Mouse (Mus musculus) bone marrow, adult 2 months (tissue): Measurements from ENCODE around the gene Zfp276. TPM values are rescaled to one million over a fixed set of nuclear protein-coding genes. Genes with fewer than 3 reads are reported as not detected.
"Not testable (repeated sequence)": the region's sequence is repeated elsewhere in the genome, so short reads cannot be mapped to it uniquely, and the experiment has no call there.

ENCODE experiments used
- H3K27ac ChIP-seq: fragments of 200-500 bp; 2 replicates; pipeline ENCODE4 v1.5.1; 2012; ENCODE audit warnings: low read depth, mild to moderate bottlenecking, control low read depth, inconsistent platforms, low read length; ENCODE audit not compliant: control insufficient read depth, poor library complexity, insufficient read depth
- H3K4me1 ChIP-seq: fragments of 200-500 bp; 2 replicates; pipeline ENCODE4 v1.6.1; 2011; ENCODE audit warnings: low read length; ENCODE audit not compliant: control insufficient read depth, insufficient read depth
- H3K4me3 ChIP-seq: fragments of 200-500 bp; replicated peaks from 2 replicates; pipeline ENCODE3; 2011; ENCODE audit warnings: mild to moderate bottlenecking, low read depth, low read length, control low read depth; ENCODE audit not compliant: control insufficient read depth
- CTCF ChIP-seq: fragments of 200-500 bp; IDR thresholded peaks from 2 replicates; pipeline ENCODE4 v1.5.1; 2011; ENCODE audit warnings: low read length, control low read depth; ENCODE audit not compliant: control insufficient read depth, insufficient read depth
- POLR2A ChIP-seq: fragments of 200-500 bp; IDR thresholded peaks from 2 replicates; pipeline ENCODE4 v1.6.1; 2011; ENCODE audit warnings: low read depth, mild to moderate bottlenecking, control low read depth, low read length, borderline replicate concordance; ENCODE audit not compliant: control insufficient read depth
- WGBS: fragments of 180-500 bp; shearing (Covaris S2); methylation state at CpG from one replicate; pipeline ENCODE4 v1.1.7; 2018; 5-methylcytosine and 5-hydroxymethylcytosine counted together
- polyA plus RNA-seq: library from polyadenylated mRNA; stranded (reverse); fragments of >200 nt; gene quantifications from 2 replicates; pipeline ENCODE4 v1.2.4, GENCODE M21; 2011; ENCODE audit warnings: low replicate concordance; ENCODE audit not compliant: missing spikeins, insufficient read depth, insufficient read length

Gene Zfp276
- polyA plus RNA-seq, 1 experiment = 29.2 TPM

DNA sequence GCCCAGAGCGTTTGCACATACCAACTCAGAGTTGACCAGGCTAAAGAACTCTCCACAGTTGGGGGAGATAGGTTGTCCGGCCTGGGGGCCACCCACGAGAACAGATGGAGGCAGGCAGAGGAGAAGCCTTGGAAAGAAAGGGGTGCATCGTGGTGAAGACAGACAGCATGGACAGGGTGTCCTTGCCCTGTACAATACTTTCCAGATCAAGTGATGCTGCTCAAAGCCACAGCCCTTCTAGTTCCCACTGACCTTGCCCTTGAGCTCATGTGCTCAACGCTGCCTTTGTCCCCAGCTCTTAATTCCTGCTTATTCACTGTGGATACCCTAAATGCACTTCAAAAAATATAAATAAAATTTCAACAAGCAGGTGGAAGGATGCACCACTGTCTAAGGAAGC is 20.5 kb downstream of the Zfp276 start:
- WGBS = 88% methylated on average over 5 of the region's 5 CpGs
- TF ChIP-seq POLR2A = no peak
- TF ChIP-seq CTCF = no peak
- Histone ChIP-seq H3K4me1 (peaks cover 5% of the 10 kb centered on the region), H3K27ac (no peak overlapping the region), H3K4me3 (no peak overlapping the region)

DNA sequence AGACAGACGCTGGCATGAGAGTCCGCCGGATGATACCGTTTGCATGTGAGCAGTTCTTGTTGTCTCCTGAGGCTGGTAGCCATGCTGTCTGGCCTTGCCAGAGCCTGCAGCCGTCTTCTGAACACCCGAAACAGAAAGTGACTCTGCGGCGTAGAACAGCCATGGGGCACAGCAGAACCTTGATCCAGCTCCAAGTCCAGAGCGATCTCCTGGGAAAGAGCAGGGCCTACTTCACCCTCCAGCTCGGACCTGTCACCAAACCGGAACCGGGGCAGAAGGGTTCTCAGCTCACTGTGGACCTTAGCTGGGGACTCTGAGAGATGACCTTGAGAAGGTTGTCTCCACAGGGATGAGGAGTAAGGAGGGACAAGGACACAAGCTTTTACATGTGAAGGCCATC is 21.1 kb downstream of the Zfp276 start:
- no peak overlapping the region for H3K4me3 ChIP-seq
- no peak overlapping the region for H3K27ac ChIP-seq
- no peak for TF ChIP-seq POLR2A
- TF ChIP-seq CTCF = no peak
- 95% methylated on average over 12 of the region's 12 CpGs for WGBS
- H3K4me1 ChIP-seq = peaks cover 5% of the 10 kb centered on the region

DNA sequence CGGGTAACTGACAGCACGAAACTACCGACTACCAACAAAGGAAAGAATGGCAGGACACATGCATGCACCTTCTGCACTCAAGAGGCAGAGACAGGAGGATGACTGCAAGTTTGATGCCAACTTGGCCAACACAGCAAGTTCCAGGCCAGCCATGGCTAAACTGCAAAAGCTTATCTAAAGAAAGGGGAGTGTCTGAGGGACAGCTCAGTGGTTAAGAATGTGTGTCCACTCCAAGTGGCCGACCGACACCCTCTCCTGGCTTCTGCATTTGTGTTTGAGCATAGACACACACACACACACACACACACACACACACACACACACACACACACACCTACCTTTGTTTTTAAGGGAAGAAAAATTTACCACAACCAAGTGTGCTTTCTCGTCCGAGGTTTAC is 24.4 kb downstream of the Zfp276 start:
- Histone ChIP-seq H3K27ac (peak overlapping the region; percentile 75), H3K4me3 (peak overlapping the region; percentile 43), H3K4me1 (peaks cover 6% of the 10 kb centered on the region)
- 69% methylated on average over 7 of the region's 7 CpGs for WGBS
- TF ChIP-seq CTCF = no peak

DNA sequence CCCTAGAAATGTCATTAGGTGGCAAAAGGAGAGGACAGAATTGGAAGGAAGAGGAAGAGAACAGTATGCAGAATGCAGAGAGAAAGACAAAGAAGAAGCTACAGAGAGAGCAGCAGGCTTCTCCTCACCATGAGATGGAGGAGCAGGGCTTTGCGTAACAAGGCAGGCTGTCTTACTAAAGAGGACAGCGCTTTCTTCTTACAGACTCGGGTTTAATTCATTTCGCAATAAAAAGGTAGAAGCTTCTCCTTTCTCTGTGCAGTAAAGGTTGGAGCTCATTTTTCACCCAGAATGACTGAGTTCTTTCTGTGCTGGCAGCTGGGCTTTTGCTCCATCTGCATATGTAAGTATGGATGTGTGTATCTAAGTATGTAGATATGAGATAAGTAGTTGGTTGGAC is 25.8 kb downstream of the Zfp276 start:
- Histone ChIP-seq H3K4me3 (no peak overlapping the region), H3K27ac (peak overlapping the region; percentile 53; the same call in 1 of the 2 replicates), H3K4me1 (peaks cover 6% of the 10 kb centered on the region)
- WGBS = 53% methylated on average over 4 of the region's 4 CpGs
- no peak for TF ChIP-seq POLR2A
- no peak for TF ChIP-seq CTCF

DNA sequence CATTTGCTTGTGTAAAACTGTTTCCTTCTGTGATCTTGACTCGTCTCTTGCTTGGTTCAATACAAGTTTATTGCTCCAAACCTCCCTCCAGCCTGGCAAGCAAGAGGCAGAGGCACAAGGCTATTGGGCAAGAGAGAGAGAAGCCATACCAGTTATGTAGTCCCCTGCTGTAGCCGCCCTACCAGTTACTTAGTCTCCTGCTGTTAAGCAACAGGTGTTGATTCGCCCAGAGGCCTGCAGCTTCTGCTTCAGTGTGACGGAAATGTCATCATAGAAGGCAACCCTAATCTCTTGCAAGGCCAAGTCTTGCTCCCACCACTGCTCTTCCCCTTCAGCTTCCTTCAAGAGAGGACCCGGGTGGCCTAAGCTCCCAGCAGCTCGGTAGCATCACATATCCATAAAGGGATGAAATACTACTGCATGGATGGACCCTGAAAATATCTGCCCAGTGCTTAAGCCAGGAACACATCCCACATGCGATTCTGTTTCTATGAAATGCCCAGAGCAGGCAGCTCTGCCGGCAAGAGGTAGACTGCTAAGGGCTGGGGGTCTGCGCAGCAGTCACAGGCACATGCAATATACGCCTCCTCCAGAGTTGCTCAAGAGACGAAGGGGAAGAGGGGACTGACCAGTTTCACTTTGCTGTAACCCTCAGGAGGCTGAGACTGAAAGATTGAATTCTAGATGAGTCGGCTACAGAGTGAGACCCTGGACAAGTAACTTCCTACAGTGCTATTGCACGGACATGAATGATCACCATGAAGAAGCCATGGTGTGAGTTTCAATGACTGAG is 26.5 kb downstream of the Zfp276 start:
- H3K27ac ChIP-seq = peak overlapping the region; percentile 90
- TF ChIP-seq POLR2A (no peak), CTCF (no peak)
- peaks cover 7% of the 10 kb centered on the region for H3K4me1 ChIP-seq
- 51% methylated on average over 13 of the region's 13 CpGs for WGBS
- H3K4me3 ChIP-seq = peak overlapping the region; percentile 72

DNA sequence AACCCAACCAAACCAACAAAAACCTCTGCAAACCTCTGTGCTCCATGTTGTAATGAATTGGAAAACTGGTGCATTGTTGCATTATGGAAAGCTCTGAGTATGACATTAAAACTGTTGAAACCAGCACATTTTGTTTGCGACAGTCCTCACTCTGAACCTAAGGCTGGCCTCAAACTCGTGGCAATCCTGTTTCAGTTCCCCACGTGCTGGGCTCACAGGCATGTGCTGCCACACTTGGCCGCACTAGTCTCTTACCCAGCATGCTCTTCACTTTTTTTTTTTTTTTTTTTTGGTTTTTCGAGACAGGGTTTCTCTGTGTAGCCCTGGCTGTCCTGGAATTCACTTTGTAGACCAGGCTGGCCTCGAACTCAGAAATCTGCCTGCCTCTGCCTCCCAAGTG is 29.0 kb downstream of the Zfp276 start:
- H3K27ac ChIP-seq, H3K4me1 ChIP-seq: not testable (repeated sequence)
- peak overlapping the region; percentile 38 for H3K4me3 ChIP-seq
- 36% methylated on average over 6 of the region's 6 CpGs for WGBS

DNA sequence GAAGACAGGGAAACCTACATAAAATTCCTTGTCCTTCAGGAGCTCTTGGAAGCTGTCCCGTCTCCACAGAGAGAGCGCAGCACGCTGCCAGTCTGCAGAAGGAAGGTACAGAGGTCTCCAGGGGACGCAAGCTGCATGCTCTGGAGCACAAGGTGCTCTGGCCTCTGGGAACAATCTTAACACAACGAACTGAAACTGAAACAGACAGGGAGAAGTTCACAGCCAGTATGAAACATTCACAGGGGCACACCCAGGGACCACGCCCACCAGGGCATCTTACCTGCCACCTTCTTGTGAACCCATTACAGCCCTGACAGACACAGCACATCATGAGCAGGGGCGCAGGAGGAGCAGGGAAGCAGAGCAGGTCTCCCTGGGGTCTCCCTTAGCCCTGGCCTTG is 30.0 kb downstream of the Zfp276 start:
- Histone ChIP-seq H3K4me1 (peaks cover 3% of the 10 kb centered on the region; the same call in 1 of the 2 replicates), H3K27ac (0 out of 2 replicates have a peak overlapping the region, but pooled peaks have one; percentile 12), H3K4me3 (peak overlapping the region; percentile 19)
- WGBS = 66% methylated on average over 7 of the region's 7 CpGs
- TF ChIP-seq POLR2A (no peak), CTCF (no peak)

DNA sequence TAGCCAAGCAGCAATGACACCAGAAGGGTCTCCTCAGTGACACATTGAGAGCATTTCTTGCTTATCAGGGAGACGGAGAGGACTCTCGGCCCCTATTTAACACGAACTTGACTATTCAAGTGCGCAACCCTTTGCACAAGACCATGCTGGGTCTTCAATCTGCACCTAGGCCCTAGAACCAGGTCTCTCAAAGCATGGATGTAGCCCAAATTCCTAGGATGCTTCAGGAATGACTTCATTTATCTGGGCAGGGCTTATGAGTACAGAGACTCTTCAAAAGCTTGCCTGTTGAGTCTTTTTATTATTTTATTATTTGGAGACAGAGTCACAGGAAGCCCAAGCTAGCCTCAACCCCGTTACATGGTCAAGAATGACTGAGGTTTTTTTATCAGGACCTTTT is 30.5 kb downstream of the Zfp276 start:
- 88% methylated on average over 5 of the region's 5 CpGs for WGBS
- Histone ChIP-seq H3K4me3 (no peak overlapping the region), H3K27ac (0 out of 2 replicates have a peak overlapping the region, but pooled peaks have one; percentile 12), H3K4me1 (peaks cover 3% of the 10 kb centered on the region; the same call in 1 of the 2 replicates)
- TF ChIP-seq CTCF = no peak
- TF ChIP-seq POLR2A = no peak

DNA sequence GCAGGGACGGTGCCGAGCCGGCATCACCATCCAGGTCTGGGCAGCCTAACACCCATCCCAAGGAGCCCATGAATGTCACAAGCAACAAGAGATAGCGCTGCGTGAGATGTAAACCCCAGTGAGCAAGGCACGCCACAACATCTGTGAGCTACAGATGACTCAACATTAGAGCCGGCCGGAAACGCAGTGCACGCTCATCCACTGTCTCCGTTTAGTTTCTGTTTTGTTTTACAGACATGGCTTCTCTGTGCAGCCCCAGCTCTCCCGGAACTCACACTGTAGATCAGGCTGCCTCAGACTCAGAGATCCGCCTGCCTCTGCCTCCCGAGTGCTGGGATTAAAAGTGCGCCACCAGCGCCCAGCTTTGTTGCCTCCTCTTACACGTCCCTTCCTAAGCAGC is 33.4 kb downstream of the Zfp276 start:
- H3K4me3 ChIP-seq = no peak overlapping the region
- H3K4me1 ChIP-seq = peaks cover 3% of the 10 kb centered on the region; the same call in 1 of the 2 replicates
- 88% methylated on average over 17 of the region's 17 CpGs for WGBS
- no peak for TF ChIP-seq CTCF
- TF ChIP-seq POLR2A = no peak
- H3K27ac ChIP-seq = no peak overlapping the region
